Mouse (Mus musculus): ENCODE measurements at regions not wholly inside any gene's neighbourhood (a gene's known extent, or its start where the extent isn't known, plus 50 kb on each side); places are given as distances from the start of the nearest gene placed in this dataset.

GRCm38 (mm10) chr10:113161486-113161885 is 232.7 kb upstream of the Atxn7l3b start:
- no peak for DNase-seq (ENCODE audit: low read depth, low spot score)

DNA sequence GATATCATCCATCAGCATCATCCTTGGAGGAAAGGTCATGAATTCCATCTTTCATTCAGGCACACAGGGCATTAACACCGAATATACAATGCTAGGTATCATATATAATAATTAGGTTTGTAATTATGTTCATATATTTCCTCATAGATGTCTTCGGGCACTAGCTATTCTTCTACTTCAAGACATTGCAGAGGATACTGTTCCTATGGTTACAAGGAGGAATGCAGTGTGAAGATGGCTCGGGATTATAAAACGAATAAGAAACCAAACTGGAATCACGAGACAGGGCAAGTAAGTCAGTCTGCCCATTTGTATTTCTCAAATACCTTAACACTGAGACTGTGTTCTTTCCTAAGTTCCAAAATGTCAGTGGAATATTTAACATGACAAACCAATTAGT is 231.3 kb upstream of the Atxn7l3b start:
- no peak for DNase-seq (ENCODE audit: low read depth, low spot score)

DNA sequence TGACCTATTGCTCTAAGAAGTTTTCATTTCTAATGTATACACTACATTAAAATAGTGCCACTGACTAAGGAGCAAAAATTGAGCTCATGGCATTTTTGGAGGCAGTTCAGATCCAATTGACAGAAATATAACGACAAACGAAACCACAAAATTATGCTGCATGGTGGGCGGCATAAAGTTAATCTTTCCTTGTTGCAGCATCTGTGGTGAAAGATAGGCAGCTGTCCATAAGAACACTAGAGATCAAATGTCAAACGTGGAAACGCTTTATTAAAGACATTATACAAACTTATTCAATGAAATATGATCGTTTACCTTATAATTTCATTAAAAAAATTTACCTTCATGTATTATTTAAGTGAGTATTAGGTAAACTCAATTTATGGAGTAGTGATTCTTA is 230.2 kb upstream of the Atxn7l3b start:
- no peak for DNase-seq (ENCODE audit: low read depth, low spot score)

DNA sequence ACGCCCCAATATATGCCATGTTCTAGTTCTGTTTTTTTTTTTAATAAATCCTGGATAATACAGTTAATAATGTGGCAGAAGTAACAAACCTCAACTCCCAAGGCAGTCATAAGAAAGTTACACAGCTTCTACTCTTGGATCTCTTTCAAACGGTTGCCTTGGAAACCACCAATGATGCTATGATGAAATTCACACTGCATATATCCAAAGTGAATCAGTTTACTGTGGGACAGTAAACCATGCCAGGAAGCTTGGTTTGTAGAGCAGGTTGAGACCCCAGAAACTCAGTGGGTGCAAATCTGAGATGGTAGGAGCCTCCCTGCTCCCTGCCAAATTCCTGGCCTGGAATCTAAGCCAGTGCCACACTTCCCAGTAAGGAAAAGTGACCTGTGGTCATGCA is 212.8 kb upstream of the Atxn7l3b start:
- peak; percentile 24 for DNase-seq (ENCODE audit: low read depth, low spot score)

DNA sequence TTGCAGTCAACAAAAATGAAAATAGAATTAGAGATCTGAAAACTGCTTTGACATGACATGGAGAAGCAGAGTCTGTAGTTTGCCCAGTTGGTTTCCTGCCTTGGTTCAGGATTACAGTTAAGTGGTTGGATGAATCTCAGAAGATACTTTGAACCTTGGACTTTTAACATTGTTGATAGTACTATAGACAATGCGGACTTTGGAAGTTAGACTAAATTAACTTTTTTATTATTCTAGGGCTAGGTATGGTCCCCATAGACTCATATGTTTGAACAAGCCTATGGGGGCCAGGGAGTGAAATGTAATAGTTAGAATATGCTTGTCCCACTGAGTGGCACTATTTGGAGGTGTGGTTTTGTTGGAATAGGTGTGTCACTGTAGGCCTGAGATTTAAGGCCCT is 186.2 kb upstream of the Atxn7l3b start:
- no peak for DNase-seq (ENCODE audit: low read depth, low spot score)

GRCm38 (mm10) chr10:113105771-113106430 is 177.1 kb upstream of the Atxn7l3b start:
- DNase-seq (ENCODE audit: low read depth, low spot score), result peak; percentile 20

DNA sequence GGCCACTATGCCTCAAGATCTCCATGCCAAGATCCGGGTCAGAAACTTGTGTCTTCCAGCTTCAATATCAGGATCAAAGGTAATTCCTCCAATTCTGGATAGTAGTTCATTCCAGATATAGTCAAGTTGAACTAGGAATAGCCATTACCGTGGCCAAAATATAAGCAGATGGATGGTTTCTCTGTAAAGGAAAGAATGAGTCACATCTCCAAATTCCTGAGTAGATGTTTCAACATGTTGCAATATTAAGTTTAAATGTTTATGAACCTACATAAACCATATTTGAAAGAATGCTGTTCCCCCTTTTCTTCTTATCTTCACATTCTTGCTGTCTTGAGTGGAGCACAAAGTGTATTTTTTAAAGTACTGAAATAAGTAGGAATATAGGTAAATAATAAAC is 176.5 kb upstream of the Atxn7l3b start:
- DNase-seq (ENCODE audit: low read depth, low spot score), result no peak

Measured in brain, embryonic 18.5 days (tissue).